Mouse (Mus musculus) liver, embryonic 14.5 days (tissue): ENCODE measurements around the gene Usp2. TPM values are rescaled to one million over a fixed set of nuclear protein-coding genes. Genes with fewer than 3 reads are reported as not detected.

Experiments
- ATAC-seq: fragments of 200-750 bp; cut with Nextera tagmentation; 2 replicates; pipeline ENCODE4 v1.8.0; 2017; ENCODE audit warnings: moderate number of reproducible peaks, mild to moderate bottlenecking, moderate library complexity; ENCODE audit not compliant: insufficient read depth
- DNase-seq, 3 experiments: peaks; one replicate each; pipeline ENCODE4 v3.0.0-alpha.2; 2012 to 2013; ENCODE audit warnings: low read depth in 3 of 3, low spot score in 3 of 3
- H3K27ac ChIP-seq: fragments of 300-500 bp; sonication (generic); 2 replicates; pipeline ENCODE4 v1.5.1; 2014; ENCODE audit warnings: moderate library complexity, mild to moderate bottlenecking, control low read depth, inconsistent platforms
- H3K27me3 ChIP-seq: fragments of 300-500 bp; sonication (generic); 2 replicates; pipeline ENCODE4 v1.6.1; 2014; ENCODE audit warnings: mild to moderate bottlenecking, low read length, moderate library complexity; ENCODE audit not compliant: control insufficient read depth, insufficient read depth
- H3K36me3 ChIP-seq: fragments of 300-500 bp; sonication (generic); replicated peaks from 2 replicates; pipeline ENCODE4 v1.6.1; 2014; ENCODE audit warnings: low read depth; ENCODE audit not compliant: control insufficient read depth, insufficient read depth
- H3K4me1 ChIP-seq, 2 experiments: fragments of 200-500 bp in 1 of 2; fragments of 300-500 bp in 1 of 2; sonication (generic) in 1 of 2; replicated peaks; 2 replicates each; pipeline ENCODE4 v1.6.1; 2012 to 2014; ENCODE audit warnings: antibody characterized with exemption in 1 of 2, inconsistent platforms in 1 of 2, low read length in 1 of 2; ENCODE audit not compliant: control insufficient read depth in 2 of 2, insufficient read depth in 2 of 2
- H3K4me2 ChIP-seq: fragments of 300-500 bp; sonication (generic); 2 replicates; pipeline ENCODE4 v1.6.1; 2014; ENCODE audit warnings: low read depth, mild to moderate bottlenecking, control low read depth, moderate library complexity
- H3K4me3 ChIP-seq, 2 experiments: fragments of 200-500 bp in 1 of 2; fragments of 300-500 bp in 1 of 2; sonication (generic) in 1 of 2; 2 replicates each; pipeline ENCODE4 v1.5.1; 2012 to 2014; ENCODE audit warnings: low read depth in 2 of 2, low read length in 2 of 2, mild to moderate bottlenecking in 2 of 2, control low read depth in 1 of 2, inconsistent platforms in 1 of 2, moderate library complexity in 1 of 2; ENCODE audit not compliant: insufficient read depth in 1 of 2
- H3K9ac ChIP-seq: fragments of 300-500 bp; sonication (generic); replicated peaks from 2 replicates; pipeline ENCODE4 v1.6.1; 2014; ENCODE audit warnings: mild to moderate bottlenecking, control low read depth, moderate library complexity
- H3K9me3 ChIP-seq: fragments of 300-500 bp; sonication (generic); 2 replicates; pipeline ENCODE4 v1.6.1; 2016; ENCODE audit warnings: low read length, mixed read lengths; ENCODE audit not compliant: control insufficient read depth
- CTCF ChIP-seq: IDR thresholded peaks from 2 replicates; pipeline ENCODE4 v1.5.1; 2016; ENCODE audit warnings: antibody characterized with exemption, low read depth, control low read depth
- EP300 ChIP-seq: IDR thresholded peaks from 2 replicates; pipeline ENCODE4 v1.6.1; 2016; ENCODE audit warnings: antibody characterized with exemption, low read depth
- WGBS: fragments of 180-500 bp; shearing (Covaris S2); extraction: QIAGEN DNeasy Blood & Tissue Kit; methylation state at CpG from one replicate; pipeline ENCODE4 v1.1.7; 2014; ENCODE audit not compliant: insufficient replicate concordance; 5-methylcytosine and 5-hydroxymethylcytosine counted together
- polyA plus RNA-seq, 2 experiments: library from polyadenylated mRNA; depleted of rRNA in 1 of 2; stranded (reverse) in 1 of 2; unstranded in 1 of 2; fragments of >200 nt; fragmentation: Nextera tagmentation in 1 of 2; extraction: Ambion mirVana in 1 of 2; gene quantifications; 2 replicates each; pipeline versions ENCODE4 v1.2.1 to v1.2.3; 2012 to 2014

Usp2 gene
- polyA plus RNA-seq, 2 experiments, result 0.27 to 1.6 TPM

GRCm38 (mm10) chr9:44078955-44079756 lies 12.3 kb downstream of the Usp2 start:
- DNase-seq (no peak), ATAC-seq (no peak)
- no peak overlapping the region for H3K9ac ChIP-seq
- no peaks in the 10 kb centered on the region for H3K36me3 ChIP-seq
- no peak overlapping the region for H3K4me3 ChIP-seq
- no peak overlapping the region for H3K27ac ChIP-seq
- peaks cover 3 to 5% of the 10 kb centered on the region in 2 experiments for H3K4me1 ChIP-seq
- no peaks in the 10 kb centered on the region for H3K9me3 ChIP-seq
- WGBS, result 38% methylated on average over 15 of the region's 16 CpGs
- H3K27me3 ChIP-seq, result peaks cover 6% of the 10 kb centered on the region
- no peak overlapping the region for H3K4me2 ChIP-seq
- TF ChIP-seq CTCF (no peak), EP300 (no peak)

- H3K4me3 ChIP-seq, result no peak overlapping the region
- no peak overlapping the region for H3K4me2 ChIP-seq
- H3K36me3 ChIP-seq, result no peaks in the 10 kb centered on the region
- no peak for DNase-seq
- no peak overlapping the region for H3K9ac ChIP-seq
- peaks cover 10% of the 10 kb centered on the region for H3K27me3 ChIP-seq
- H3K4me1 ChIP-seq, result peaks cover 8 to 10% of the 10 kb centered on the region in 2 experiments
- no peak for TF ChIP-seq EP300
- no peak for TF ChIP-seq CTCF
- ATAC-seq, result no peak
- no peaks in the 10 kb centered on the region for H3K9me3 ChIP-seq
- H3K27ac ChIP-seq, result no peak overlapping the region
- 41% methylated on average over 10 of the region's 10 CpGs for WGBS
Observed at GRCm38 (mm10) chr9:44079997-44080780, 13.4 kb downstream of the Usp2 start.

GRCm38 (mm10) chr9:44080953-44081352 lies 14.1 kb downstream of the Usp2 start:
- no peak for TF ChIP-seq EP300
- TF ChIP-seq CTCF, result no peak
- Histone ChIP-seq H3K27ac (no peak overlapping the region), H3K4me2 (no peak overlapping the region), H3K9ac (no peak overlapping the region), H3K36me3 (no peaks in the 10 kb centered on the region), H3K4me1 (peaks cover 8 to 12% of the 10 kb centered on the region in 2 experiments), H3K27me3 (peaks cover 10% of the 10 kb centered on the region), H3K9me3 (no peaks in the 10 kb centered on the region), H3K4me3 (no peak overlapping the region)
- 75% methylated on average over 5 of the region's 5 CpGs for WGBS
- DNase-seq, result no peak
- ATAC-seq, result no peak

- peaks cover 8 to 12% of the 10 kb centered on the region in 2 experiments for H3K4me1 ChIP-seq
- peaks cover 10% of the 10 kb centered on the region for H3K27me3 ChIP-seq
- ATAC-seq, result no peak
- no peak overlapping the region for H3K4me2 ChIP-seq
- H3K4me3 ChIP-seq, result no peak overlapping the region
- no peak overlapping the region for H3K27ac ChIP-seq
- WGBS, result 47% methylated on average over 5 of the region's 5 CpGs
- DNase-seq, result no peak
- no peak for TF ChIP-seq CTCF
- TF ChIP-seq EP300, result no peak
- no peaks in the 10 kb centered on the region for H3K9me3 ChIP-seq
- no peak overlapping the region for H3K9ac ChIP-seq
- H3K36me3 ChIP-seq, result no peaks in the 10 kb centered on the region
Observed at GRCm38 (mm10) chr9:44081581-44081980, 14.8 kb downstream of the Usp2 start.

- Histone ChIP-seq H3K9me3 (no peaks in the 10 kb centered on the region), H3K9ac (no peak overlapping the region), H3K4me2 (no peak overlapping the region), H3K36me3 (no peaks in the 10 kb centered on the region), H3K27me3 (peaks cover 10% of the 10 kb centered on the region), H3K4me3 (no peak overlapping the region), H3K27ac (no peak overlapping the region), H3K4me1 (peaks cover 8 to 12% of the 10 kb centered on the region in 2 experiments)
- WGBS, result 76% methylated on average over 5 of the region's 5 CpGs
- TF ChIP-seq EP300, result no peak
- TF ChIP-seq CTCF, result no peak
- DNase-seq (no peak), ATAC-seq (no peak)
Observed at GRCm38 (mm10) chr9:44082266-44082665, 15.4 kb downstream of the Usp2 start.
